Mouse (Mus musculus) right cerebral cortex, postnatal 10 days (tissue): ENCODE measurements around the gene Krtap1-4.

ENCODE experiments used
- DNase-seq, 2 experiments: peaks; one replicate each; pipeline ENCODE4 v3.0.0; 2021; ENCODE audit warnings: low spot score in 2 of 2

The Krtap1-4 gene

DNA sequence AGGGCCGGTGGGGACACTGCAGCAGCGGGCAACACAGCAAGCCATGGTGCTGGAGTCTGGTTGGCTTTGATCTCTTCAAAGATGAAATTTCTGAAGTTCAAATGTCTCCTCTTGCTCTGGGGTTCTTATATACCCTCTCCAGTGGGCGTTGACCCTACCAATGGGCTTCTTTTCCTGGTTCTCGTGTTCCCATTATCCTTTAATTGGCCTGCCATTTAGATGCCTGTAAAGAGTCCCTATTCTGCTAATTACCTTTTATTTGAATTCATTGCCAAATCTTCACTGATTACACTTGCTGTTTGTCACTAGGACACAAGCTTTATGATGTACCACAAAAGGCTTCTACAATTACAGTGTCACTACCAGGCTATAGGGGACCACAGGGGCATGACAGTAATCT is 32.7 kb downstream of the Krtap1-4 start, which contains the start of gene Krtap3-3:
Gene Krtap3-3 (minus strand): TSS at position 101 of the 400 bp plus-strand sequence.
- no peak for DNase-seq

GRCm38 (mm10) chr11:99547892-99548291 is 35.6 kb downstream of the Krtap1-4 start:
- no peak for DNase-seq

DNA sequence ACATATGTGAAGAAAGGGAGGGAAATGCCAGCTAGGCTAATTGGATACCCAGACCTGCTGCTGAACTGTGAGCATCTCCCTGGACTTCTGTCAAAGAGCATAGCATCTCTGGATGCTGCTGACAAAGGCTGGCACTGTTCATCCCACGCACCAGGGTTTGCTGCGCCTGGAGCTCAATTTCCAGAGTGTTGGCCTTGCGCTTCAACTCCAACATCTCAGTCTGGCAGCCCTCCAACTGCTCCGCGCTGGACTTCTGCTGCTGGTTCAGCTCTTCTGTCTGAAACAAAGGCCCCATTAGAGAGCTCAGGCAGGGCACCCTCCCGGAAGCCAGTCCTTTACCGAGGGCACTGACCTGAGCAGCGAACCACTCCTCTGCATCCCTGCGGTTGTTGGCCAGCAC is 43.7 kb downstream of the Krtap1-4 start:
- peak; percentile 51 to 60 for DNase-seq
